23 mouse cellular contexts compared by ENCODE assay signal in the genomic region with DNA sequence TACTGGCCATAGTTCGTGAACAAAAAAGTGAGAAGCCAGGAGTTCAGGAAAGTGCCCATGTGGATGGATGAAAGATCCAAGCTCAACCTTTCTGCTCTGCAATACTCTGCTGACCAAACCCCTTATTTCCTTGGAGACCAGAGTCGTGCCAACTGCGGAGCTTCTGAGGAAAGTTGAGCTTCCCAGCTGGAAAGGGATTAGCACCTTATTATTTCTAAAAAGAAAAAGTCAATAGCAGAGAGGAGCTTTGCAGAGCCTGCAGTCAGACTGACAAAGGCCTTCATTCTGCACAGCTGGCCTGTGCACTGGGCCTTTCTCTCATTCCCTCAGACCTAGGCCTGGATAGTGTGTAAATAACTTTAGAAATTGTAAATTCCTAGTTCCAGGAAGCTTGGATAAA.
DNase-seq lines count a peak whose midpoint lies in the region; ATAC-seq and TF ChIP-seq lines count a peak whose summit lies in the region.
"Had no signal": no experiment of that assay in that cellular context is flagged by ENCODE, and none has a peak within 500 bp of the region (broad histone marks: within the 10 kb centered on the region; RNA-seq: fewer than 3 reads in every experiment).

No protein-coding gene starts in this region.

- TF ChIP-seq POLR2A in lung, adult 2 months (IDR thresholded peaks at IDR 0.05; ENCODE audit: borderline replicate concordance, extremely low read depth, low read depth, low read length): no peak

- no peak for ATAC-seq in embryonic facial prominence, embryonic 11.5 days (replicated peaks; ENCODE audit: insufficient number of reproducible peaks, low FRiP score, low TSS enrichment, low read depth)
- peak; percentile 41; the same call in 1 of the 2 replicates for ATAC-seq in midbrain, embryonic 14.5 days (ENCODE audit: low FRiP score, low TSS enrichment)
- ATAC-seq: activated CD4-positive, CD25-positive, alpha-beta regulatory T cell, adult 4 months; liver, embryonic 12.5 days had no signal

- peak; percentile 5 for DNase-seq in embryo, embryonic 10 days (ENCODE audit: low spot score)
- no peak for DNase-seq in embryo, embryonic 9.5 days (ENCODE audit: extremely low spot score)
- DNase-seq in embryonic facial prominence, embryonic 11.5 days (ENCODE audit: low spot score): peak; percentile 6
- DNase-seq in hindlimb bud, embryonic 11.5 days (ENCODE audit: extremely low spot score, low read depth, low spot score): peak; percentile 35
- DNase-seq in midbrain, embryonic 14.5 days: peak; percentile 37
- DNase-seq in lung, adult 2 months: no peak
- no peak for DNase-seq in spleen, postnatal 14 days (ENCODE audit: low spot score in 2 of 2)
- DNase-seq in gastrocnemius, adult 2 months: no peak
- DNase-seq: adrenal gland, adult 8-10 months; cerebellum, adult 2 months; cerebellum, postnatal 25 days; gastrocnemius, postnatal 25 days; heart, adult 2 months; heart, postnatal 4 days; kidney, adult 2 months; kidney, postnatal 10 days; left cerebral cortex, postnatal 4 days; lung, adult 18-20 months had no signal

- intact Hi-C loops in gastrocnemius, adult 2 months (cut with DNase I): no loop called here

- no peak overlapping the region for H3K9ac ChIP-seq in embryonic facial prominence, embryonic 11.5 days (replicated peaks; ENCODE audit: low read length)
- no peak overlapping the region for H3K9ac ChIP-seq in midbrain, embryonic 14.5 days (replicated peaks; ENCODE audit: low read length)
- H3K9ac ChIP-seq: embryonic facial prominence, embryonic 12.5 days; hindbrain, embryonic 14.5 days; liver, embryonic 12.5 days had no signal

- no peaks in the 10 kb centered on the region for H3K36me3 ChIP-seq in embryonic facial prominence, embryonic 11.5 days (replicated peaks; ENCODE audit: control insufficient read depth, insufficient read depth, low read depth, low read length)
- H3K36me3 ChIP-seq in midbrain, embryonic 14.5 days (ENCODE audit: control insufficient read depth, insufficient read depth, low read length): no peaks in the 10 kb centered on the region
- H3K36me3 ChIP-seq: embryonic facial prominence, embryonic 12.5 days; liver, embryonic 12.5 days had no signal

- no peak for TF ChIP-seq CTCF in lung, adult 2 months (IDR thresholded peaks at IDR 0.05; ENCODE audit: insufficient read depth, low read length)
- TF ChIP-seq CTCF in gastrocnemius, adult 2 months (IDR thresholded peaks at IDR 0.05): no peak

- no peak overlapping the region for H3K4me3 ChIP-seq in embryonic facial prominence, embryonic 11.5 days (ENCODE audit: low read depth, low read length)
- H3K4me3 ChIP-seq in midbrain, embryonic 14.5 days (replicated peaks; ENCODE audit: low read depth, low read length): no peak overlapping the region
- no peak overlapping the region for H3K4me3 ChIP-seq in lung, adult 2 months (replicated peaks; ENCODE audit: extremely low read depth, low read depth, low read length)
- no peak overlapping the region for H3K4me3 ChIP-seq in gastrocnemius, adult 2 months
- H3K4me3 ChIP-seq: embryonic facial prominence, embryonic 12.5 days; erythroblast, embryonic 14.5 days; heart, adult 2 months; liver, embryonic 12.5 days had no signal

- H3K4me2 ChIP-seq in embryonic facial prominence, embryonic 11.5 days (ENCODE audit: low read depth, low read length): no peak overlapping the region
- no peak overlapping the region for H3K4me2 ChIP-seq in midbrain, embryonic 14.5 days (ENCODE audit: low read length)
- H3K4me2 ChIP-seq: embryonic facial prominence, embryonic 12.5 days; hindbrain, embryonic 14.5 days; liver, embryonic 12.5 days had no signal

- H3K27ac ChIP-seq in embryonic facial prominence, embryonic 11.5 days (replicated peaks; ENCODE audit: low read depth, low read length): no peak overlapping the region
- no peak overlapping the region for H3K27ac ChIP-seq in midbrain, embryonic 14.5 days (replicated peaks; ENCODE audit: low read depth, low read length)
- H3K27ac ChIP-seq in gastrocnemius, adult 2 months: no peak overlapping the region
- H3K27ac ChIP-seq: embryonic facial prominence, embryonic 12.5 days; heart, adult 2 months; hindbrain, embryonic 14.5 days; liver, embryonic 12.5 days had no signal

- H3K27me3 ChIP-seq in embryonic facial prominence, embryonic 11.5 days (ENCODE audit: control insufficient read depth, insufficient read depth, low read length): no peaks in the 10 kb centered on the region
- no peaks in the 10 kb centered on the region for H3K27me3 ChIP-seq in midbrain, embryonic 14.5 days (ENCODE audit: control insufficient read depth, insufficient read depth, low read length)
- H3K27me3 ChIP-seq: embryonic facial prominence, embryonic 12.5 days; liver, embryonic 12.5 days had no signal

- WGBS in embryonic facial prominence, embryonic 11.5 days: 19% methylated on average over 3 of the region's 3 CpGs
- WGBS in midbrain, embryonic 14.5 days: 6% methylated on average over 3 of the region's 3 CpGs
- WGBS in lung, adult 2 months: 60% methylated on average over 3 of the region's 3 CpGs

- no peaks in the 10 kb centered on the region for H3K9me3 ChIP-seq in embryonic facial prominence, embryonic 11.5 days (replicated peaks; ENCODE audit: control insufficient read depth, low read length)
- H3K9me3 ChIP-seq in midbrain, embryonic 14.5 days (ENCODE audit: control insufficient read depth, low read length): no peaks in the 10 kb centered on the region
- H3K9me3 ChIP-seq: embryonic facial prominence, embryonic 12.5 days; liver, embryonic 12.5 days had no signal

- no peaks in the 10 kb centered on the region for H3K4me1 ChIP-seq in embryonic facial prominence, embryonic 11.5 days (ENCODE audit: control insufficient read depth, insufficient read depth, low read length)
- peaks cover 4% of the 10 kb centered on the region; the same call in 1 of the 2 replicates for H3K4me1 ChIP-seq in midbrain, embryonic 14.5 days (ENCODE audit: control insufficient read depth, insufficient read depth, low read length)
- H3K4me1 ChIP-seq in lung, adult 2 months (ENCODE audit: control insufficient read depth, insufficient read depth, low read length): no peaks in the 10 kb centered on the region; the same call in 1 of the 2 replicates
- H3K4me1 ChIP-seq: embryonic facial prominence, embryonic 12.5 days; liver, embryonic 12.5 days had no signal

Comparison
In these comparisons a context has a peak if more than half of its experiments do, and no peak if none do; other contexts are left out.
1. DNase-seq: peak in embryo, embryonic 10 days (single experiment), embryonic facial prominence, embryonic 11.5 days (single experiment), hindlimb bud, embryonic 11.5 days (single experiment) and midbrain, embryonic 14.5 days (single experiment); none in embryo, embryonic 9.5 days (single experiment), lung, adult 2 months (single experiment), spleen, postnatal 14 days (0 of 2) and gastrocnemius, adult 2 months (single experiment).